Mouse (Mus musculus) ES-Bruce4 (cell line): ENCODE measurements around the gene Fn3k. TPM values are rescaled to one million over a fixed set of nuclear protein-coding genes. Genes with fewer than 3 reads are reported as not detected.

Experiments used
- H3K27ac ChIP-seq: 2 replicates; pipeline ENCODE4 v1.5.1; 2012; ENCODE audit warnings: low read length, inconsistent platforms; ENCODE audit not compliant: insufficient read depth
- H3K27me3 ChIP-seq: 2 replicates; pipeline ENCODE4 v1.6.1; 2012; ENCODE audit warnings: mild to moderate bottlenecking, low read length, inconsistent platforms; ENCODE audit not compliant: control insufficient read depth, poor library complexity, insufficient read depth, severe bottlenecking
- H3K36me3 ChIP-seq: 2 replicates; pipeline ENCODE4 v1.6.1; 2012; ENCODE audit warnings: inconsistent platforms, mild to moderate bottlenecking, low read length, moderate library complexity; ENCODE audit not compliant: control insufficient read depth, poor library complexity, insufficient read depth, severe bottlenecking
- H3K4me1 ChIP-seq: one replicate; pipeline ENCODE4 v1.8.1; 2011; ENCODE audit warnings: low read length; ENCODE audit not compliant: control insufficient read depth, insufficient read depth
- H3K4me3 ChIP-seq: 2 replicates; pipeline ENCODE4 v1.5.1; 2011; ENCODE audit warnings: low read depth, mild to moderate bottlenecking, low read length
- H3K9ac ChIP-seq: 2 replicates; pipeline ENCODE4 v1.6.1; 2012; ENCODE audit warnings: low read depth, mild to moderate bottlenecking, inconsistent platforms; ENCODE audit not compliant: poor library complexity, severe bottlenecking
- H3K9me3 ChIP-seq: replicated peaks from 2 replicates; pipeline ENCODE4 v1.6.1; 2012; ENCODE audit warnings: mild to moderate bottlenecking, low read length, inconsistent platforms; ENCODE audit not compliant: control insufficient read depth, poor library complexity, insufficient read depth, severe bottlenecking
- CTCF ChIP-seq: IDR thresholded peaks from one replicate; pipeline ENCODE4 v1.8.1; 2011; ENCODE audit warnings: low read depth, low read length
- EP300 ChIP-seq: IDR thresholded peaks from 2 replicates; pipeline ENCODE4 v1.6.1; 2011; ENCODE audit warnings: low read depth, low read length; ENCODE audit not compliant: insufficient read depth
- POLR2A ChIP-seq: IDR thresholded peaks from one replicate; pipeline ENCODE4 v1.8.1; 2011; ENCODE audit warnings: low read length; ENCODE audit not compliant: insufficient read depth
- polyA plus RNA-seq: library from polyadenylated mRNA; stranded (reverse); fragments of >200 nt; gene quantifications from 2 replicates; pipeline ENCODE4 v1.2.4, GENCODE M21; 2011; ENCODE audit warnings: low read depth; ENCODE audit not compliant: missing spikeins, insufficient read depth, insufficient read length

Fn3k gene
- polyA plus RNA-seq, 1 experiment = 0.79 TPM

GRCm38 (mm10) chr11:121420830-121421552 lies 13.7 kb upstream of the Fn3k start, which contains the start of gene Fn3krp:
Gene Fn3krp (plus strand): TSS chr11:121421401.
- no peak for TF ChIP-seq CTCF
- peak; percentile 70 for TF ChIP-seq POLR2A
- peak within 1 kb of the TSS; percentile 45 for H3K9ac ChIP-seq
- H3K9me3 ChIP-seq = no peaks in the 10 kb centered on the region
- no peak within 1 kb of the TSS; the same call in 1 of the 2 replicates for H3K27ac ChIP-seq
- H3K27me3 ChIP-seq = no peaks in the 10 kb centered on the region
- H3K4me1 ChIP-seq = no peaks in the 10 kb centered on the region
- H3K4me3 ChIP-seq = peak within 1 kb of the TSS; percentile 91
- H3K36me3 ChIP-seq = no peaks in the 10 kb centered on the region

DNA sequence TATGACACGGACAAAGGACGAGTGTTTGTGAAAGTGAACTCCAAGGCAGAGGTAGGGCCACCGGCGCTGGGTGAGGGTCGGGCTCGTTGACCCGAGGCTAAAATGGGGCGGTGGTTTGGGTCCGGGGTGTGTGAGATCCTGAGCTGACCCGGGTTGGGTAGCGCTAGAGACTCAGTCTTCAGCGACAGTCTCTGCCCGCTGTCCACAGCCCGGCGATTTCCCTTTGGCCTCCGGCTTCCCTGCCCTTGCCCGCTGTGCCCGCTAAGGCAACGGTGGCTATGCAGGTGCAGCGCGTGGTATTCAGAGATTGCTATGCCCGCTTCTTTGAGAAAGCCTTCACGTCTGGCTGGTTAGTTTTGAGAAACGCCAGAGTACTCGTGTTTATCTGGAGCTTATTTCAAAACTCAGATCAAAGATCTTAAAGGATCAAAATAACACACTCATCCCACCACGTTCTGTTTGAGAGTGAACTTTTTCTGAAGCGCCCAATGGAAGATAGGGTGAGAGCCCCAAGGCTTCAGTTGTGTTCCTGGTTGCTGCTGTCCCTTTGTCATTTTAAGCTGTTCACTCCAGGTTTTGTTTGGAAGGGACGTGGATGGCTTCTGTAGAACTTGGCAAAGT lies 13.1 kb upstream of the Fn3k start:
- H3K4me3 ChIP-seq = peak overlapping the region; percentile 91
- H3K36me3 ChIP-seq = no peaks in the 10 kb centered on the region
- no peaks in the 10 kb centered on the region for H3K9me3 ChIP-seq
- TF ChIP-seq CTCF = no peak
- TF ChIP-seq POLR2A = no peak
- TF ChIP-seq EP300 = no peak
- H3K9ac ChIP-seq = peak overlapping the region; percentile 45
- H3K27me3 ChIP-seq = no peaks in the 10 kb centered on the region
- no peaks in the 10 kb centered on the region for H3K4me1 ChIP-seq
- no peak overlapping the region for H3K27ac ChIP-seq

- Histone ChIP-seq H3K9ac (no peak overlapping the region), H3K4me3 (no peak overlapping the region), H3K4me1 (no peaks in the 10 kb centered on the region), H3K27me3 (no peaks in the 10 kb centered on the region), H3K9me3 (no peaks in the 10 kb centered on the region), H3K36me3 (peaks cover 3% of the 10 kb centered on the region; the same call in 1 of the 2 replicates), H3K27ac (no peak overlapping the region)
- TF ChIP-seq EP300 (no peak), POLR2A (no peak), CTCF (no peak)
Measured at GRCm38 (mm10) chr11:121433397-121433796, 1.3 kb upstream of the Fn3k start.

DNA sequence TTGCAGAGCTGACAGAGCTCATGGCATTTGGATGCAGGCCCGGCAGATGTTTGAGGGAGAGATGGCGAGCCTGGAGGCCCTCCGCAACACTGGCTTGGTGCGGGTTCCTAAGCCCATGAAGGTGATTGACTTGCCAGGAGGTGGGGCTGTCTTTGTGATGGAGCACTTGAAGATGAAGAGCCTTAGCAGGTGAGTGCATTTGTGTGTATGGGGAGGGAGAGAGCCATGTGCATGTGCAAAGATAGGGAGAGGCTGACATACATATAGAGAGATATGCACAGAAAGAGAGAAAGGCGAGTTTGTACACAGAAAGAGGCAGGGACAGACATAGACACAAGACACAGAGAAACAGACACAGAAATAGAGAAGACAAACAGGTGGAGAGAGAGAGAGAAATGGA lies 2.5 kb downstream of the Fn3k start:
- TF ChIP-seq EP300 = no peak
- H3K27me3 ChIP-seq = no peaks in the 10 kb centered on the region

GRCm38 (mm10) chr11:121439686-121440292 lies 5.1 kb downstream of the Fn3k start:
- Histone ChIP-seq H3K4me3 (no peak overlapping the region), H3K9ac (no peak overlapping the region), H3K27me3 (no peaks in the 10 kb centered on the region), H3K9me3 (no peaks in the 10 kb centered on the region), H3K27ac (no peak overlapping the region), H3K36me3 (no peaks in the 10 kb centered on the region), H3K4me1 (no peaks in the 10 kb centered on the region)
- TF ChIP-seq EP300 (no peak), POLR2A (no peak), CTCF (no peak)

More for the DNA sequence above, 2.5 kb downstream of the Fn3k start:
- no peak overlapping the region for H3K4me3 ChIP-seq
- no peaks in the 10 kb centered on the region for H3K4me1 ChIP-seq
- H3K9me3 ChIP-seq = no peaks in the 10 kb centered on the region
- H3K9ac ChIP-seq = no peak overlapping the region
- H3K36me3 ChIP-seq = no peaks in the 10 kb centered on the region
- H3K27ac ChIP-seq = no peak overlapping the region

- no peak for TF ChIP-seq CTCF
- TF ChIP-seq EP300 = no peak
- no peak for TF ChIP-seq POLR2A
- Histone ChIP-seq H3K27ac (no peak overlapping the region), H3K9me3 (no peaks in the 10 kb centered on the region), H3K27me3 (no peaks in the 10 kb centered on the region), H3K4me3 (no peak overlapping the region), H3K4me1 (no peaks in the 10 kb centered on the region), H3K9ac (no peak overlapping the region), H3K36me3 (no peaks in the 10 kb centered on the region)
Measured at GRCm38 (mm10) chr11:121441653-121442052, 6.9 kb downstream of the Fn3k start.
